ENCODE assay signal across 10 mouse cellular contexts in the genomic region with DNA sequence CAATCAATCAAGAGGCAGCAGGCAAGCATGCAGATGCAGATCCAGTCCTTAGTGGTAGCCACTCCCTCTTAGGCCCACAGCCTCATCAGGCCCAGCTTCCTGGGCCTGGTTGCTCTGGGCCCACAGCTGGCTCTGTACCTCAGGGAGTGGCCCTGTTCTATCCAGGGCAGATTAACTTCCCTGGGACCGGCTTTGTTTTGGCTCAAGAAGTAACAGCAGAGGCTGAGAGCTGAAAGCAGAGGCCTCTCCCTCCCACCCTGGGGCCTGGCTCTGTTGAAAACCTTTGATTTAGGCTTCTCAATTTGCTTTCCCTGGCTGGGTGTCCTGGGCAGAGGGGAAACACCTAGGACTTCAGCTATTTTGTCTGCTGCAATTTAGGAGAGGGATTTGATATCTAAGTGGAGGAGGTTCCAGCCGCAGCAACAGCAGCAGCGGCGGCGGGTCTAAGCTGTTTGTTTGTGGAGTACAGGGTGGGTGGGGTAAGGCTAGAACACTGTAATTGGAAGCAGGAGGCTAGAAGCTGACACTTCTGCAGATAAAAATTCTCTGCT. TPM values are rescaled to one million over a fixed set of nuclear protein-coding genes. Genes with fewer than 3 reads are reported as not detected.
DNase-seq lines count a peak whose midpoint lies in the region; ATAC-seq and TF ChIP-seq lines count a peak whose summit lies in the region.
"Had no signal": no experiment of that assay in that cellular context is flagged by ENCODE, and none has a peak within 500 bp of the region (broad histone marks: within the 10 kb centered on the region; RNA-seq: fewer than 3 reads in every experiment).

No protein-coding gene starts in this region.

- H3K27me3 ChIP-seq in midbrain, embryonic 16.5 days (ENCODE audit: control insufficient read depth, insufficient read depth, low read depth, low read length), result no peaks in the 10 kb centered on the region
- 0 out of 2 replicates have a peak, but pooled peaks cover 3% of the 10 kb centered on the region for H3K27me3 ChIP-seq in midbrain, embryonic 13.5 days
- peaks cover 6% of the 10 kb centered on the region for H3K27me3 ChIP-seq in heart, embryonic 13.5 days (replicated peaks)
- H3K27me3 ChIP-seq in stomach, embryonic 15.5 days (replicated peaks), result no peaks in the 10 kb centered on the region
- H3K27me3 ChIP-seq in liver, postnatal 0 days (ENCODE audit: insufficient read depth, low read length), result no peaks in the 10 kb centered on the region

- H3K27ac ChIP-seq in midbrain, embryonic 16.5 days (ENCODE audit: low read length), result 0 out of 2 replicates have a peak overlapping the region, but pooled peaks have one; percentile 29
- no peak overlapping the region for H3K27ac ChIP-seq in midbrain, embryonic 13.5 days
- peak overlapping the region; percentile 72 for H3K27ac ChIP-seq in heart, embryonic 13.5 days (replicated peaks)
- H3K27ac ChIP-seq in stomach, embryonic 15.5 days, result peak overlapping the region; percentile 61; the same call in 1 of the 2 replicates
- H3K27ac ChIP-seq in liver, postnatal 0 days (ENCODE audit: low read depth), result no peak overlapping the region
- H3K27ac ChIP-seq: hindbrain, embryonic 14.5 days; left cerebral cortex, adult 2 months had no signal

- no peaks in the 10 kb centered on the region for H3K4me1 ChIP-seq in midbrain, embryonic 16.5 days (ENCODE audit: control insufficient read depth, insufficient read depth, low read length)
- H3K4me1 ChIP-seq in midbrain, embryonic 13.5 days (replicated peaks), result peaks cover 5% of the 10 kb centered on the region; the same call in 1 of the 2 replicates
- H3K4me1 ChIP-seq in heart, embryonic 13.5 days, result peaks cover 55% of the 10 kb centered on the region
- peaks cover 18% of the 10 kb centered on the region; the same call in 1 of the 2 replicates for H3K4me1 ChIP-seq in stomach, embryonic 15.5 days
- no peaks in the 10 kb centered on the region; the same call in 1 of the 2 replicates for H3K4me1 ChIP-seq in liver, postnatal 0 days (ENCODE audit: insufficient read depth)

- 24% methylated on average over 5 of the region's 5 CpGs for WGBS in midbrain, embryonic 16.5 days
- 15% methylated on average over 5 of the region's 5 CpGs for WGBS in midbrain, embryonic 13.5 days
- 20% methylated on average over 5 of the region's 5 CpGs for WGBS in heart, embryonic 13.5 days
- WGBS in stomach, embryonic 15.5 days, result 30% methylated on average over 5 of the region's 5 CpGs
- WGBS in liver, postnatal 0 days (ENCODE audit: insufficient replicate concordance), result 66% methylated on average over 5 of the region's 5 CpGs

- no peaks in the 10 kb centered on the region for H3K36me3 ChIP-seq in midbrain, embryonic 16.5 days (ENCODE audit: control insufficient read depth, insufficient read depth, low read length)
- H3K36me3 ChIP-seq in midbrain, embryonic 13.5 days, result no peaks in the 10 kb centered on the region
- H3K36me3 ChIP-seq in heart, embryonic 13.5 days, result no peaks in the 10 kb centered on the region
- no peaks in the 10 kb centered on the region for H3K36me3 ChIP-seq in stomach, embryonic 15.5 days
- no peaks in the 10 kb centered on the region for H3K36me3 ChIP-seq in liver, postnatal 0 days (replicated peaks; ENCODE audit: insufficient read depth, low read length)

- TF ChIP-seq CTCF in liver, postnatal 0 days (IDR thresholded peaks at IDR 0.05; ENCODE audit: low read depth), result no peak

- TF ChIP-seq EP300 in liver, postnatal 0 days (IDR thresholded peaks at IDR 0.05; ENCODE audit: low read depth), result no peak

- ATAC-seq in midbrain, embryonic 16.5 days, result no peak
- ATAC-seq in midbrain, embryonic 13.5 days, result no peak
- ATAC-seq in heart, embryonic 13.5 days (ENCODE audit: extremely low read depth, insufficient number of reproducible peaks, low FRiP score, low TSS enrichment), result no peak
- ATAC-seq in stomach, embryonic 15.5 days (ENCODE audit: insufficient read depth, low FRiP score, low read depth), result no peak; the same call in 1 of the 2 replicates
- no peak for ATAC-seq in liver, postnatal 0 days

- H3K4me3 ChIP-seq in midbrain, embryonic 16.5 days (ENCODE audit: low read depth, low read length), result no peak overlapping the region
- H3K4me3 ChIP-seq in midbrain, embryonic 13.5 days (replicated peaks), result no peak overlapping the region
- no peak overlapping the region for H3K4me3 ChIP-seq in heart, embryonic 13.5 days
- no peak overlapping the region for H3K4me3 ChIP-seq in stomach, embryonic 15.5 days (replicated peaks)
- H3K4me3 ChIP-seq in liver, postnatal 0 days (ENCODE audit: low read depth, low read length), result no peak overlapping the region
- H3K4me3 ChIP-seq: left cerebral cortex, adult 2 months had no signal

- peak overlapping the region; percentile 31 for H3K9ac ChIP-seq in midbrain, embryonic 16.5 days (ENCODE audit: low read depth, low read length)
- H3K9ac ChIP-seq in midbrain, embryonic 13.5 days (replicated peaks), result no peak overlapping the region
- H3K9ac ChIP-seq in heart, embryonic 13.5 days, result peak overlapping the region; percentile 66
- no peak overlapping the region for H3K9ac ChIP-seq in stomach, embryonic 15.5 days
- no peak overlapping the region for H3K9ac ChIP-seq in liver, postnatal 0 days (replicated peaks)
- H3K9ac ChIP-seq: hindbrain, embryonic 14.5 days had no signal

- DNase-seq in adrenal gland, adult 2 months, result peak; percentile 19
- no peak for DNase-seq in adrenal gland, adult 18-20 months (ENCODE audit: low spot score in 2 of 2)
- DNase-seq in liver, postnatal 0 days, result no peak
- DNase-seq in c-Kit-positive CD71-positive TER-119-positive erythroid progenitor cells, embryonic 14.5 days (ENCODE audit: low spot score), result no peak

- H3K9me3 ChIP-seq in midbrain, embryonic 16.5 days (replicated peaks; ENCODE audit: control insufficient read depth, low read length, poor library complexity, severe bottlenecking), result no peaks in the 10 kb centered on the region
- H3K9me3 ChIP-seq in midbrain, embryonic 13.5 days, result no peaks in the 10 kb centered on the region
- no peaks in the 10 kb centered on the region for H3K9me3 ChIP-seq in heart, embryonic 13.5 days
- H3K9me3 ChIP-seq in stomach, embryonic 15.5 days, result no peaks in the 10 kb centered on the region
- no peaks in the 10 kb centered on the region for H3K9me3 ChIP-seq in liver, postnatal 0 days (ENCODE audit: low read length)

- H3K4me2 ChIP-seq in midbrain, embryonic 16.5 days (ENCODE audit: low read length), result no peak overlapping the region
- H3K4me2 ChIP-seq in midbrain, embryonic 13.5 days (replicated peaks), result no peak overlapping the region
- no peak overlapping the region for H3K4me2 ChIP-seq in heart, embryonic 13.5 days
- H3K4me2 ChIP-seq in stomach, embryonic 15.5 days, result no peak overlapping the region
- H3K4me2 ChIP-seq in liver, postnatal 0 days (ENCODE audit: low read depth, low read length), result no peak overlapping the region
- H3K4me2 ChIP-seq: hindbrain, embryonic 14.5 days had no signal

RNA-seq across cellular contexts. Expression of a gene that starts 45.1 kb away (rescaled TPM):
- under 1 TPM; 0.06 to 0.24 TPM for total RNA-seq in adrenal gland, adult 2 months (2021)
- 0.43 and 1.0 TPM in 2 replicates for polyA plus RNA-seq in adrenal gland, adult 2 months (2012; rRNA removed)
- under 1 TPM; 0.07 to 0.86 TPM for total RNA-seq in adrenal gland, adult 18-20 months (2021)
- polyA plus RNA-seq in midbrain, embryonic 16.5 days (2015; fragmentation: Nextera tagmentation; extraction: Ambion mirVana), result 0.06 TPM in 1 of 2 replicates, not detected in the other
- 0.19 TPM in 1 of 2 replicates, not detected in the other for polyA plus RNA-seq in midbrain, embryonic 13.5 days (2015; fragmentation: Nextera tagmentation; extraction: Ambion mirVana)
- 0.10 and 0.56 TPM in 2 replicates for polyA plus RNA-seq in heart, embryonic 13.5 days (2015; fragmentation: Nextera tagmentation; extraction: Ambion mirVana)
- 0.61 and 0.65 TPM in 2 replicates for polyA plus RNA-seq in stomach, embryonic 15.5 days (2015; fragmentation: Nextera tagmentation; extraction: Ambion mirVana)
- polyA plus RNA-seq in liver, postnatal 0 days (2015; fragmentation: Nextera tagmentation; extraction: Ambion mirVana), result not detected in 2 replicates
- polyA plus RNA-seq: hindbrain, embryonic 14.5 days had no signal

Comparison
In these comparisons a context has a peak if more than half of its experiments do, and no peak if none do; other contexts are left out.
1. H3K27ac ChIP-seq: peak in midbrain, embryonic 16.5 days (single experiment), heart, embryonic 13.5 days (single experiment) and stomach, embryonic 15.5 days (single experiment); none in midbrain, embryonic 13.5 days (single experiment) and liver, postnatal 0 days (single experiment).
2. H3K9ac ChIP-seq: peak in midbrain, embryonic 16.5 days (single experiment) and heart, embryonic 13.5 days (single experiment); none in midbrain, embryonic 13.5 days (single experiment), stomach, embryonic 15.5 days (single experiment) and liver, postnatal 0 days (single experiment).